Mouse (Mus musculus): ENCODE data around the gene Hist1h2ao. TPM values are rescaled to one million over a fixed set of nuclear protein-coding genes. Genes with fewer than 3 reads are reported as not detected.

The Hist1h2ao gene
- polyA plus RNA-seq, 1 experiment from 2014 or later = 2.8 TPM

- WGBS = under 1% methylated on average over 11 of the region's 11 CpGs
- H3K4me3 ChIP-seq (ENCODE audit: low read depth, low read length) = peak overlapping the region; percentile 36
Measured at GRCm38 (mm10) chr13:21855146-21855545, 44.9 kb downstream of the Hist1h2ao start.

GRCm38 (mm10) chr13:21855698-21856162 lies 45.5 kb downstream of the Hist1h2ao start:
- Histone ChIP-seq H3K4me1 (ENCODE audit: control insufficient read depth, insufficient read depth, low read length) (no peaks in the 10 kb centered on the region), H3K9ac (replicated peaks; ENCODE audit: low read length) (peak overlapping the region; percentile 33; the same call in 1 of the 2 replicates), H3K36me3 (replicated peaks; ENCODE audit: control insufficient read depth, insufficient read depth, low read depth, low read length) (no peaks in the 10 kb centered on the region), H3K4me2 (ENCODE audit: low read depth, low read length) (peak overlapping the region; percentile 19), H3K9me3 (replicated peaks; ENCODE audit: control insufficient read depth, low read length) (no peaks in the 10 kb centered on the region), H3K27ac (replicated peaks; ENCODE audit: low read depth, low read length) (no peak overlapping the region), H3K27me3 (ENCODE audit: control insufficient read depth, insufficient read depth, low read length) (no peaks in the 10 kb centered on the region), H3K4me3 (ENCODE audit: low read depth, low read length) (peak overlapping the region; percentile 36)
- ATAC-seq (replicated peaks; ENCODE audit: insufficient number of reproducible peaks, low FRiP score, low TSS enrichment, low read depth) (no peak), DNase-seq (ENCODE audit: low spot score) (peak; percentile 85)
- 0% methylated on average over 15 of the region's 15 CpGs for WGBS

More at GRCm38 (mm10) chr13:21855146-21855545, 44.9 kb downstream of the Hist1h2ao start:
- ATAC-seq (replicated peaks; ENCODE audit: insufficient number of reproducible peaks, low FRiP score, low TSS enrichment, low read depth) (0 out of 2 replicates have a peak, but pooled peaks have one; percentile 44), DNase-seq (ENCODE audit: low spot score) (peak; percentile 82)
- Histone ChIP-seq H3K27ac (replicated peaks; ENCODE audit: low read depth, low read length) (no peak overlapping the region), H3K4me2 (ENCODE audit: low read depth, low read length) (no peak overlapping the region; the same call in 1 of the 2 replicates), H3K4me1 (ENCODE audit: control insufficient read depth, insufficient read depth, low read length) (no peaks in the 10 kb centered on the region), H3K27me3 (ENCODE audit: control insufficient read depth, insufficient read depth, low read length) (no peaks in the 10 kb centered on the region), H3K9me3 (replicated peaks; ENCODE audit: control insufficient read depth, low read length) (no peaks in the 10 kb centered on the region), H3K9ac (replicated peaks; ENCODE audit: low read length) (no peak overlapping the region), H3K36me3 (replicated peaks; ENCODE audit: control insufficient read depth, insufficient read depth, low read depth, low read length) (no peaks in the 10 kb centered on the region)

Small RNAs within 50 kb of the gene (microRNA-seq; reads per million reads assigned to microRNA genes)
- gene Gm19658 (ENCODE audit: borderline number of aligned reads) = not detected
- gene Gm44346 (ENCODE audit: borderline number of aligned reads) = not detected
- not detected for gene Gm44466 (ENCODE audit: borderline number of aligned reads)

Other genes starting within 250 kb of the Hist1h2ao start
- gene Olfr1364, start 228.7 kb upstream of the Hist1h2ao start, polyA plus RNA-seq (2014; fragmentation: Nextera tagmentation; extraction: Ambion mirVana) = not detected in 2 replicates
- gene Olfr1362, start 196.4 kb upstream of the Hist1h2ao start, polyA plus RNA-seq (2014; fragmentation: Nextera tagmentation; extraction: Ambion mirVana) = not detected in 2 replicates
- gene Olfr11, start 167.9 kb upstream of the Hist1h2ao start, polyA plus RNA-seq (2014; fragmentation: Nextera tagmentation; extraction: Ambion mirVana) = not detected in 2 replicates
- not detected in 2 replicates for gene Olfr1361, start 147.1 kb upstream of the Hist1h2ao start, polyA plus RNA-seq (2014; fragmentation: Nextera tagmentation; extraction: Ambion mirVana)
- gene Olfr1360, start 133.1 kb upstream of the Hist1h2ao start, polyA plus RNA-seq (2014; fragmentation: Nextera tagmentation; extraction: Ambion mirVana) = not detected in 2 replicates
- gene Olfr1359, start 112.4 kb upstream of the Hist1h2ao start, polyA plus RNA-seq (2014; fragmentation: Nextera tagmentation; extraction: Ambion mirVana) = not detected in 2 replicates
- gene Hist1h2bl, start 94.3 kb upstream of the Hist1h2ao start, polyA plus RNA-seq (2014; fragmentation: Nextera tagmentation; extraction: Ambion mirVana) = 4.6 TPM in 2 replicates
- gene Hist1h2ai, start 94.0 kb upstream of the Hist1h2ao start, polyA plus RNA-seq (2014; fragmentation: Nextera tagmentation; extraction: Ambion mirVana) = 26.6 and 30.4 TPM in 2 replicates
- gene Hist1h3h, start 92.8 kb upstream of the Hist1h2ao start, polyA plus RNA-seq (2014; fragmentation: Nextera tagmentation; extraction: Ambion mirVana) = 9.7 and 14.7 TPM in 2 replicates
- 6.3 and 6.4 TPM in 2 replicates for gene Hist1h2bm, start 88.4 kb upstream of the Hist1h2ao start, polyA plus RNA-seq (2014; fragmentation: Nextera tagmentation; extraction: Ambion mirVana)
- gene Hist1h4j, start 75.4 kb upstream of the Hist1h2ao start, polyA plus RNA-seq (2014; fragmentation: Nextera tagmentation; extraction: Ambion mirVana) = 1.4 and 2.7 TPM in 2 replicates
- 7.7 and 8.5 TPM in 2 replicates for gene Hist1h4k, start 60.0 kb upstream of the Hist1h2ao start, polyA plus RNA-seq (2014; fragmentation: Nextera tagmentation; extraction: Ambion mirVana)
- gene Hist1h2ak, start 56.6 kb upstream of the Hist1h2ao start, polyA plus RNA-seq (2014; fragmentation: Nextera tagmentation; extraction: Ambion mirVana) = 10.4 and 12.0 TPM in 2 replicates
- gene Hist1h2bn, start 56.3 kb upstream of the Hist1h2ao start, polyA plus RNA-seq (2014; fragmentation: Nextera tagmentation; extraction: Ambion mirVana) = 1.2 and 1.9 TPM in 2 replicates
- gene Hist1h1b, start 29.8 kb upstream of the Hist1h2ao start, polyA plus RNA-seq (2014; fragmentation: Nextera tagmentation; extraction: Ambion mirVana) = 20.2 and 23.6 TPM in 2 replicates
- gene Hist1h3i, start 27.1 kb upstream of the Hist1h2ao start, polyA plus RNA-seq (2014; fragmentation: Nextera tagmentation; extraction: Ambion mirVana) = 270 and 294 TPM in 2 replicates
- 3.7 and 7.3 TPM in 2 replicates for gene Hist1h2an, start 23.2 kb upstream of the Hist1h2ao start, polyA plus RNA-seq (2014; fragmentation: Nextera tagmentation; extraction: Ambion mirVana)
- gene Hist1h2bp, start 23.0 kb upstream of the Hist1h2ao start, polyA plus RNA-seq (2014; fragmentation: Nextera tagmentation; extraction: Ambion mirVana) = 3.1 and 3.8 TPM in 2 replicates
- gene Hist1h2bq, start 268 bp upstream of the Hist1h2ao start, polyA plus RNA-seq (2014; fragmentation: Nextera tagmentation; extraction: Ambion mirVana) = 23.5 and 23.8 TPM in 2 replicates
- gene Hist1h4m, start 1.3 kb downstream of the Hist1h2ao start, polyA plus RNA-seq (2014; fragmentation: Nextera tagmentation; extraction: Ambion mirVana) = not detected in 2 replicates
- 13.9 and 16.6 TPM in 2 replicates for gene Hist1h4n, start 21.7 kb downstream of the Hist1h2ao start, polyA plus RNA-seq (2014; fragmentation: Nextera tagmentation; extraction: Ambion mirVana)
- gene Hist1h2ap, start 23.0 kb downstream of the Hist1h2ao start, polyA plus RNA-seq (2014; fragmentation: Nextera tagmentation; extraction: Ambion mirVana) = 5,875 and 5,942 TPM in 2 replicates
- gene Hist1h2br, start 23.3 kb downstream of the Hist1h2ao start, polyA plus RNA-seq (2014; fragmentation: Nextera tagmentation; extraction: Ambion mirVana) = 23.1 and 25.1 TPM in 2 replicates
- gene Zfp184, start 134.6 kb downstream of the Hist1h2ao start, polyA plus RNA-seq (2014; fragmentation: Nextera tagmentation; extraction: Ambion mirVana) = 28.2 and 30.4 TPM in 2 replicates
- 0.24 TPM in 1 of 2 replicates, not detected in the other for gene Pom121l2, start 170.7 kb downstream of the Hist1h2ao start, polyA plus RNA-seq (2014; fragmentation: Nextera tagmentation; extraction: Ambion mirVana)
- gene Prss16, start 199.3 kb downstream of the Hist1h2ao start, polyA plus RNA-seq (2014; fragmentation: Nextera tagmentation; extraction: Ambion mirVana) = 0.25 and 0.50 TPM in 2 replicates
- 4.2 and 20.5 TPM in 2 replicates for gene Hist1h2ah, start 225.1 kb downstream of the Hist1h2ao start, polyA plus RNA-seq (2014; fragmentation: Nextera tagmentation; extraction: Ambion mirVana)
- gene Hist1h2bk, start 225.4 kb downstream of the Hist1h2ao start, polyA plus RNA-seq (2014; fragmentation: Nextera tagmentation; extraction: Ambion mirVana) = 15.9 and 24.3 TPM in 2 replicates
- 31.9 and 34.5 TPM in 2 replicates for gene Hist1h4i, start 230.9 kb downstream of the Hist1h2ao start, polyA plus RNA-seq (2014; fragmentation: Nextera tagmentation; extraction: Ambion mirVana)
- gene Hist1h2ag, start 232.5 kb downstream of the Hist1h2ao start, polyA plus RNA-seq (2014; fragmentation: Nextera tagmentation; extraction: Ambion mirVana) = 99.8 and 102 TPM in 2 replicates
- 14.2 and 16.0 TPM in 2 replicates for gene Hist1h2bj, start 232.7 kb downstream of the Hist1h2ao start, polyA plus RNA-seq (2014; fragmentation: Nextera tagmentation; extraction: Ambion mirVana)

Measured in embryonic facial prominence, embryonic 11.5 days (tissue).